Mouse (Mus musculus): ENCODE measurements around the gene Pmvk.

Gene Pmvk

DNA sequence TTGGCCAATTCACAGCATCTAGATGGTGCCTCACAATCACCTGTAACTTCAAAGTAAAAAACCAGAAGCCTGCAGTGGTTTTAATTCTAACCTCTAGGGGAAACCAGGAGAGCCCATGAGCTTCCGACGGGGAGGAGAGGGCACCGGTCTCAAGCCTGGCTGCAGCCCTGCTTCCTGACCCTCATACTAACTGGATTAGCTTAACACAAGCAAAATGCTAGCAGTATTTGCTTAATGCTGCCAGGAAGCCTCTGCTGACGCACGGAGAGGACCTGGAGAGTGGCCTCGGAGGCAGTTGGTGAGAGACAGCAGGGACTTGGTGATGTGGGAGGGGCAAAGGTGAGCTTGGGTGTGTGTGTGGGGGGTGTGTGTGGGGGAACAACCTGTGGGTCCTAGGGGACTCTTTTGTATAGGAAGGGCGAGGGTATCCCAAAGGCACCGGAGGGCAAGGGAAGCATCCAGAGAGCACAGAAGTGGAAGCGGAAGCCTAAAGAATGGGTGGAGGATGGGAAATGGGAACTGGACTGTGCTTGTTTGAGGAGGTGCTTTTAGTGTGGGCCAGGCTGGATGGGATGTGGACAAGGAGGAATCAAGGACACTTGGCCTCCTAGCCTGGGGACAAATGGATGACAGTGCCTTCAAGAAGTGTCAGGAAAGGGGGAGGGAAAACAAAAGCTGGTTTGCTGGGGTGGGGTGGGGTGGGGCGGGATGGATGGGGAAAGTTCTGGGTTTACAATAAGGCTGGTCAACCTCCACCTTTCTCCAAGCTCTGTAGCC, at the start of gene Pmvk:
Gene Pmvk (plus strand): TSS at position 141 of the 777 bp plus-strand sequence.
- no peak for DNase-seq (ENCODE audit: low spot score)

DNA sequence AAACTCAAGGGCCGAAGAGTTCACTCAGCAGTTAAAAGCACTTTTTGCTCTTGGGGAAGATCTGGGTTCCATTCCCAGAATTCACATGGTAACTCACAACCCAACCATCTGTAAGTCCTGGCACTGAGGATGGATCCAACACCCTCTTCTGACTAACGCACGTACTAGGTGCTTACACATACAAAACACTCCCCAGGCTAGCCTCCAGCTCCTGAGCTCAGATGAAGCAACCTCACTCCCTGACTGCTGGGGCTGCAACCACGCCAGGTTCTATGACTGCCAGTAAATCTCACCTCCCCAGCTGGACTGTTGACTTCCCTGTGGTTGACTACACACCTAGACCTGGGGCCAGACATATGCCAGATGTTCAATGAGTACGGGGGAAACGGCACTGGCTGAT, 47.5 kb upstream of the Pmvk start:
- no peak for DNase-seq (ENCODE audit: low spot score)

GRCm38 (mm10) chr3:89408448-89408847, 45.9 kb upstream of the Pmvk start:
- DNase-seq (ENCODE audit: low spot score): no peak

GRCm38 (mm10) chr3:89409701-89410100, 44.6 kb upstream of the Pmvk start:
- DNase-seq (ENCODE audit: low spot score): no peak

DNA sequence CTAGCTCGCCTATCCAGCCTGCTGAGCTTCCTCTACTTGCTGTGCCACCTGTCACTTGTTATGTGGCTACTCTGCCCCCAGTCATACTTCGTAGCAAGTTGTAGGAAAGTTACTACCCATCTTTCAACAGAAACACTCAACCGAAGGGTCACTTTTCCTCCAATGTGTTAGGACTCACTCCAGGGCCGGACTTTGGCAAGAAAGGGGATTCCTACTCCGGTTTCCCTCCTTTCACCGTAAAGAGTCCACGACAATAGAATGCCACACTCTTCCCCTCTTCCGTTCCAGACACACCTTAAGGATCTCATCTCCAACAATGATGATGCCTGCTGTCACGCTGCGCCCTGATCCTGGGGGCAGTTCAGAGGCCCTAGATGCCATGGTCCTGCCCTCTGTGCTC, 43.5 kb upstream of the Pmvk start:
- DNase-seq (ENCODE audit: low spot score): no peak

DNA sequence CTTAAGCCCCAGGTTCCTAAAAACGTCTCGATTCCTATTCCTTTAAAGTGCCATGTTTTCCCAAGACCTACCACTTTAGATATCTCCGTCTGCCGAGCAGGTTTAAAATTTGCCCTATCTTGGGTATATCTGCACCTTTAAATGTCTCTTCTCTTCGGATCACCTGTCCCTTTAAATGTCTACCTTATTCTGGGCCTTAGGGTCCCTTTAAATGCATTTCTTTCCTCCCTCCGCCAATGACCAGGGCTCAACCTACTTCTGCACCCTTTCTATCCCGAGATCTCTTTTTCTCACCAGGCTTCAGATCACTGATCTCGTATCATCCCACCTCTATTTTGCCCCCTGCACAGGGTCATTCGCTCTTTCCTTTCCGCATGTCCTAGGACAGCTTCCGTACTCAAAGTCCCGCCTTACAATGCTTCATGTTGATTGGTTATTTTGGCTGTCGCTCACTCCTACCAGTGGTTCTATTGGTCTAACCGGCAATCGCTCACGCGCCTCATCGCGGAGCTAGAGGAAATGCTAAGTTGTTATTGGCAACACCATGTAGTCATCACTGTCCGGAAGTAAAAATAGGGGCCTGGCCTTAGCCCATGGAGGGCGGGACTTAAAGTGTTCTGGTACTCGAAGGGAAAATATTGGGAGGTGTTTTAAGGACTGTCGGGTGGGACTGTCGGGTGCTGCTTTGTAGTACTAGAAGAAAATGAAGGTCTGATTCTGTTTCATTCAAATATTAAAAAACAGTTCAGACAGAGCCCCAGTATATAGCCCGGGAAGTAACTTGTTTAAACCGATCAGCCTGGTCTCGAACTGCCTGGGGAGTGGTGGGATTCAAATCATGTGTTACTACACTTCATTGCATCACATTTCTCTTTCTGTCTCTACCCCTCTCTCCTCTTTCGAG, 42.6 kb upstream of the Pmvk start, which contains the start of gene Flad1:
Gene Flad1 (minus strand): TSS at position 381 of the 904 bp plus-strand sequence.
- peak; percentile 100 for DNase-seq (ENCODE audit: low spot score)

DNA sequence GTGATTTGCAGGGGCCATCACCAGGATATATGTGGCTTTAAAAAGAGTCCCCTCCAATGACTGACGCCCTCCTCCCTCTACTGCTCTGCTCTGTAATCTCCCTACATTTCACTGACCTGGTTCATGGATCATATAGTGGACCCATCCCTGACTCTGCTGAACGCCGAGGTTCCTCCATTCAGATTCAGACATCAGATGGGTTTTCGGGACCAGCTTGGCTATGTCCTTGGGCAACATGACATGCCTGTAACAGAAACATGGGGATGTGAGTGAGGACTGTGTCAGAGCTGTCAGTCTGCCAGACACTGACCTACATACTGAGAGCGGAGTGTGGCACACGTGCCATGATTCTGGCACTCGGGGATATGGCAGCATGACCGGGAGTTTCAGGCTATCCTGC, 38.2 kb upstream of the Pmvk start:
- no peak for DNase-seq (ENCODE audit: low spot score)

- no peak for DNase-seq (ENCODE audit: low spot score)
Observed at GRCm38 (mm10) chr3:89417131-89417530, 37.2 kb upstream of the Pmvk start.

- DNase-seq (ENCODE audit: low spot score): no peak
Observed at GRCm38 (mm10) chr3:89417840-89418169, 36.5 kb upstream of the Pmvk start.

- peak; percentile 95 for DNase-seq (ENCODE audit: low spot score)
Observed at GRCm38 (mm10) chr3:89418170-89418860, 36.0 kb upstream of the Pmvk start, which contains the start of the genes Cks1b and Shc1. TSS of gene Cks1b (minus strand) at chr3:89418383. TSS of gene Shc1 (plus strand) at chr3:89418443.

DNA sequence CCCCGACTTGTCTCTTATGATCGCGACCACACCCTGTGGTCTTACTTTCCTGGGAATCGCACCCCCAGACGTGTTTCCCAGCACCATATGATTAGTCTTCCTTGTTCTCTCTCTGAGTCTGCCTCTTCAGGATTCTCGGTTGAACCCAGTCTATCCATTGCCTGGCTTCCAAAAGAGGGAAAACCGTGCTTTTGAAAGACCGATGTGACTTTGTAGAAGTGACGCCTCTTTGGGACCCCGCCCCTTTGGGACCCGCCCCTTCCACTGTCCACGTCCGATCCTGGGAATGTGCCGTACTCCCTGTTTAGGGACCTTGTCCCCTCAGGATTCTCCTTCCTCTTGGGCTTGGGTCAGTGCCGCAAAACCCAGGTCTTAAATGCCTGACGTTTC, 35.5 kb upstream of the Pmvk start:
- DNase-seq (ENCODE audit: low spot score): no peak

GRCm38 (mm10) chr3:89419571-89419970, 34.8 kb upstream of the Pmvk start:
- no peak for DNase-seq (ENCODE audit: low spot score)

GRCm38 (mm10) chr3:89419981-89420380, 34.4 kb upstream of the Pmvk start:
- DNase-seq (ENCODE audit: low spot score): no peak

DNA sequence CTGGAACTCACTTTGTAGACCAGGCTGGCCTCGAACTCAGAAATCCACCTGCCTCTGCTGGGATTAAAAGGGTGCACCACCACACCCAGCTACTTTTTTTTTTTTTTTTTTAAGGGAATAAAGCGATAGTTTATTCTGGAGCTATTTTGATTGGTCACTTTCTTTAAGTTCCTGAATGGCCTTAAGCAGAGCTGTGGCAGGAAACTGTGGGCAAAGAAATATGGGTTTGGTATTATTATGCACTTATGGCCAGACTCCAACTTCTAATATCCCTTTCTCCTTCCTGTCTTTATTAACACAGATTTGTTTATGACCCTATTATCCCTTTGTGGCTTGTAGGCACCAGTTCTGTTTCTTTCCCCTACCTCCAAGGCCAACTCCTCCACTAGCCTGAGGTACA, 33.9 kb upstream of the Pmvk start:
- DNase-seq (ENCODE audit: low spot score): no peak

DNA sequence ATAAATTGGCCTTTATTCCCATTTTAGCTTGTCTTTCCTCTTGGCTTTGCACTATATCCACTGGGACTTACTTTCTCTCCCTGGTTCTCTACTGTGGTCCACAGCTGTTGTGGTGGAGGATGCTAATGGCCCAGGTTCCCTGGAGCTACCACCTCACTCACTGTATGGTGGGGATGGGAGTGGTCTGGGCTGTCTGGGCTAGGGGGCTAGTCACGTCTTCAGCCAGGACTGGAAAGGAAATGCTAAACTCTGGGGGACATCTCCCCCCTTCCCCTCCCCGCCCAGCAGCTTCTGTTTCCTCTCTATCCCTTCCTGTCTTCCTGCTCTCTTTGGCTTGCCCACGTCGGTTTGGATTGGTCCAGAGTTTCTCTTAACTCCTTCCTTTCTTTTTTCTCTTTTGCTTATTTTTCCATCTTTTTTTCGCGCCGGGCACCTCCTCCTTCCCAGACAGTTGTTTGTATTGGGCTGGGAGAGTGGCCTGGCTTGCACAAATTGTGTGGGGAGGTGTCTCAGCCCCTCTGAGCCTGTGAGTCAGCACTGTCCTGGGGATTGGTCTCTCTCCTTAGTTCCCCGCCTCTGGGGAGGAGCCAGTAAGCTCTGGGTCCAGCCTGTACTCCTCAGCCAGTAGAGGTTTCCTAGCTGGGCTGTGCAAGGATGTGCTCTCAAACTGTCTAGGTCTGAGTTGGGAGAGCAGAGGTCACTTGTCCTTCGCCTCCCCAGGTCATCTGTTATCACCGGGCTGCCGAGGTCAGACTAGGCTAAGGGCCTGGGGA, 33.2 kb upstream of the Pmvk start:
- DNase-seq (ENCODE audit: low spot score): peak; percentile 76

- no peak for DNase-seq (ENCODE audit: low spot score)
Observed at GRCm38 (mm10) chr3:89421810-89422473, 32.4 kb upstream of the Pmvk start.

- DNase-seq (ENCODE audit: low spot score): no peak
Observed at GRCm38 (mm10) chr3:89422556-89423205, 31.7 kb upstream of the Pmvk start.

GRCm38 (mm10) chr3:89424416-89425140, 29.8 kb upstream of the Pmvk start:
- no peak for DNase-seq (ENCODE audit: low spot score)

- DNase-seq (ENCODE audit: low spot score): no peak
Observed at GRCm38 (mm10) chr3:89425141-89425525, 29.2 kb upstream of the Pmvk start.

DNA sequence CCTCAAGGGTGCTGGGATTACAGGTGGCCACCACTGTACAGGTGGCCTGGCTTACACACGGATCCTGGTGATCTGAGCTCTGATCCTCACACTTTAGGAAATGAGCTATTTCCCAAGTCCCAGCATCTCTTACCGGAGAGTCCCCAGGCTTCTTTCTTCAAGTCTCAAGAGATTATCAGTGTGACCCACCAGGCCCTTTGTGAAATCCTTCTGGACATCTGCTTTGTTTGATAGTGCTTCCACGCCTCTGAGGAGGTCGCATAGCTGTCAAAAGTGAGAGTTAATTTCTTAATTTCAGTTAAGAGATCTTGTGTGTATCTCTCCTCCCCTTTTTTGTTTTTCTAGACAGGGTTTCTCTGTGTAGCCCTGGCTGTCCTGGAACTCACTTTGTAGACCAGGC, 28.5 kb upstream of the Pmvk start:
- no peak for DNase-seq (ENCODE audit: low spot score)
